In the genomic region with DNA sequence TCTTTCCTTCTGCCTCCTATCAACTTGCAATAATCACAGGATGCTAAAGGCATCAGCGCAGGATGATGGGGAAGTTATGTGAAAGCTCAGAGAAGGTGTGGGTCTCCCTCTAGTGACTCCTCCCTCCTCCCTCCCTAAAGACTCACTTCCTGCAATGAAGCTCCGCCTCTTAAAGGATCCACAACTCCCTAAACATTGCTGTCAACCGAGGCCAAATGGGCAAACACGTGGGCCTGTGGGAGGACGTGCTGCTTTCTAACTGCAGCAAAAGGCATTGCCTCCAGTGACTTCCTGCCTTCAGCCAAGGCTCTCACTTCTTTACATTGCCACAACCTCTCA, we compare ENCODE assay signal across 11 mouse cellular contexts. TPM values are rescaled to one million over a fixed set of nuclear protein-coding genes. Genes with fewer than 3 reads are reported as not detected.
DNase-seq lines count a peak whose midpoint lies in the region; ATAC-seq lines count a peak whose summit lies in the region.
"Had no signal": no experiment of that assay in that cellular context is flagged by ENCODE, and none has a peak within 500 bp of the region (broad histone marks: within the 10 kb centered on the region; RNA-seq: fewer than 3 reads in every experiment).

No protein-coding gene starts in this region.

- H3K27ac ChIP-seq in intestine, embryonic 14.5 days (ENCODE audit: low read depth): peak overlapping the region; percentile 27; the same call in 1 of the 2 replicates
- H3K27ac ChIP-seq in intestine, embryonic 16.5 days (ENCODE audit: low read length): no peak overlapping the region
- H3K27ac ChIP-seq in hindbrain, embryonic 10.5 days: no peak overlapping the region
- H3K27ac ChIP-seq: embryonic facial prominence, embryonic 10.5 days had no signal

- H3K27me3 ChIP-seq in intestine, embryonic 14.5 days (replicated peaks; ENCODE audit: control insufficient read depth, insufficient read depth, low read length): peaks cover 11% of the 10 kb centered on the region
- H3K27me3 ChIP-seq in intestine, embryonic 16.5 days (replicated peaks; ENCODE audit: control insufficient read depth, insufficient read depth, low read length): peaks cover 1% of the 10 kb centered on the region; the same call in 1 of the 2 replicates
- H3K27me3 ChIP-seq in hindbrain, embryonic 10.5 days (ENCODE audit: insufficient read depth, poor library complexity, severe bottlenecking): peaks cover 15% of the 10 kb centered on the region

- H3K36me3 ChIP-seq in intestine, embryonic 14.5 days (ENCODE audit: control insufficient read depth, insufficient read depth, low read length): peaks cover 5% of the 10 kb centered on the region; the same call in 1 of the 2 replicates
- H3K36me3 ChIP-seq in intestine, embryonic 16.5 days (ENCODE audit: control insufficient read depth, insufficient read depth, low read length): no peaks in the 10 kb centered on the region
- H3K36me3 ChIP-seq in hindbrain, embryonic 10.5 days: peaks cover 6% of the 10 kb centered on the region; the same call in 1 of the 2 replicates

- DNase-seq in intestine, embryonic 14.5 days (ENCODE audit: low spot score): peak; percentile 50
- peak; percentile 12 for DNase-seq in 416B (ENCODE audit: low read depth)
- peak; percentile 40 for DNase-seq in ZHBTc4 (ENCODE audit: low read depth, low spot score)
- DNase-seq in layer of hippocampus, postnatal 14 days (ENCODE audit: low spot score in 2 of 2): no peak
- DNase-seq in layer of hippocampus, postnatal 36 days: no peak
- DNase-seq in hindbrain, embryonic 10.5 days (ENCODE audit: low spot score): no peak
- DNase-seq: forebrain, postnatal 0 days; kidney, postnatal 14 days had no signal

- peaks cover 7% of the 10 kb centered on the region; the same call in 1 of the 2 replicates for H3K4me1 ChIP-seq in intestine, embryonic 14.5 days (replicated peaks; ENCODE audit: control insufficient read depth, insufficient read depth, low read length)
- H3K4me1 ChIP-seq in intestine, embryonic 16.5 days (ENCODE audit: control insufficient read depth, insufficient read depth, low read length): peaks cover 8% of the 10 kb centered on the region; the same call in 1 of the 2 replicates
- peaks cover 21% of the 10 kb centered on the region for H3K4me1 ChIP-seq in hindbrain, embryonic 10.5 days (replicated peaks)

- H3K9ac ChIP-seq in intestine, embryonic 14.5 days (ENCODE audit: low read length): no peak overlapping the region
- H3K9ac ChIP-seq in intestine, embryonic 16.5 days (ENCODE audit: low read depth, low read length): no peak overlapping the region
- H3K9ac ChIP-seq: forebrain, postnatal 0 days had no signal

- no peak for ATAC-seq in intestine, embryonic 14.5 days (replicated peaks; ENCODE audit: low FRiP score, low TSS enrichment, low read depth)
- ATAC-seq in intestine, embryonic 16.5 days: no peak
- peak; percentile 39; the same call in 1 of the 2 replicates for ATAC-seq in megakaryocyte-erythroid progenitor cell, adult 5-6 weeks (replicated peaks; ENCODE audit: low FRiP score, low TSS enrichment, poor library complexity, severe bottlenecking)
- ATAC-seq: forebrain, postnatal 0 days had no signal

- no peak overlapping the region for H3K4me2 ChIP-seq in intestine, embryonic 14.5 days (ENCODE audit: low read length)
- H3K4me2 ChIP-seq in intestine, embryonic 16.5 days (ENCODE audit: low read depth, low read length): no peak overlapping the region

- H3K4me3 ChIP-seq in intestine, embryonic 14.5 days (ENCODE audit: low read depth, low read length): no peak overlapping the region
- H3K4me3 ChIP-seq in intestine, embryonic 16.5 days (ENCODE audit: low read length): no peak overlapping the region
- H3K4me3 ChIP-seq in hindbrain, embryonic 10.5 days: no peak overlapping the region
- H3K4me3 ChIP-seq: embryonic facial prominence, embryonic 10.5 days had no signal

- 20% methylated on average over 5 of the region's 5 CpGs for WGBS in intestine, embryonic 14.5 days
- 32% methylated on average over 5 of the region's 5 CpGs for WGBS in intestine, embryonic 16.5 days
- WGBS in hindbrain, embryonic 10.5 days: 44% methylated on average over 5 of the region's 5 CpGs

- no peaks in the 10 kb centered on the region for H3K9me3 ChIP-seq in intestine, embryonic 14.5 days (ENCODE audit: control insufficient read depth, low read length)
- H3K9me3 ChIP-seq in intestine, embryonic 16.5 days (ENCODE audit: control insufficient read depth, low read length): no peaks in the 10 kb centered on the region
- H3K9me3 ChIP-seq in hindbrain, embryonic 10.5 days: no peaks in the 10 kb centered on the region
- H3K9me3 ChIP-seq: embryonic facial prominence, embryonic 10.5 days had no signal

RNA-seq across cellular contexts. Expression of a gene that starts 3.0 kb away (rescaled TPM):
- 1.5 and 2.5 TPM in 2 replicates for polyA plus RNA-seq in intestine, embryonic 14.5 days (2014; fragmentation: Nextera tagmentation; extraction: Ambion mirVana)
- polyA plus RNA-seq in intestine, embryonic 16.5 days (2015; fragmentation: Nextera tagmentation; extraction: Ambion mirVana): 0.79 and 0.84 TPM in 2 replicates
- not detected in 2 replicates for total RNA-seq in megakaryocyte-erythroid progenitor cell, adult 5-6 weeks (2014; fragmentation: Nextera tagmentation)
- total RNA-seq in megakaryocyte-erythroid progenitor cell, adult 5-6 weeks (2017): 0.27 and 0.42 TPM in 2 replicates
- 10 to 100 TPM; 13.6 to 14.5 TPM for total RNA-seq in layer of hippocampus, postnatal 14 days (2021)
- 10 to 100 TPM; 12.5 to 13.6 TPM for total RNA-seq in layer of hippocampus, postnatal 36 days (2021)
- 0.65 and 1.8 TPM in 2 replicates for polyA plus RNA-seq in hindbrain, embryonic 10.5 days (2016; fragmentation: Nextera tagmentation; extraction: Ambion mirVana)

Comparison
In these comparisons a context has a peak if more than half of its experiments do, and no peak if none do; other contexts are left out.
1. DNase-seq: peak in intestine, embryonic 14.5 days (single experiment), 416B (single experiment) and ZHBTc4 (single experiment); none in layer of hippocampus, postnatal 14 days (0 of 2), layer of hippocampus, postnatal 36 days (0 of 2) and hindbrain, embryonic 10.5 days (single experiment).
2. RNA of a gene that starts 3.0 kb away (total RNA-seq): 13.6 to 14.5 TPM in layer of hippocampus, postnatal 14 days and 12.5 to 13.6 TPM in layer of hippocampus, postnatal 36 days; 0.27 to 0.42 TPM in megakaryocyte-erythroid progenitor cell, adult 5-6 weeks; every median in the first group is over 4 times any median in the second.